Mouse (Mus musculus): ENCODE measurements around the gene 1110017D15Rik.

- TF ChIP-seq CTCF (IDR thresholded peaks at IDR 0.05; ENCODE audit: insufficient read depth, low read length): no peak
- no peak for TF ChIP-seq POLR2A (IDR thresholded peaks at IDR 0.05; ENCODE audit: borderline replicate concordance, extremely low read depth, low read depth, low read length)
Observed at GRCm38 (mm10) chr4:41526553-41526952, 9.4 kb upstream of the 1110017D15Rik start.

Data from lung, adult 2 months (tissue).